Mouse (Mus musculus): ENCODE measurements around the gene Trmt1l. TPM values are rescaled to one million over a fixed set of nuclear protein-coding genes. Genes with fewer than 3 reads are reported as not detected.

The Trmt1l gene
- polyA plus RNA-seq (2012; rRNA removed), result 11.8 and 12.6 TPM in 2 replicates

GRCm38 (mm10) chr1:151428263-151429221, at the start of gene Trmt1l, which contains the start of gene Swt1:
Gene Trmt1l, plus strand, starts transcription at chr1:151428542.
Gene Swt1, minus strand, starts transcription at chr1:151428455.

GRCm38 (mm10) chr1:151500531-151501361, 72.4 kb downstream of the Trmt1l start, which contains the start of gene Rnf2:
Gene Rnf2, minus strand, starts transcription at chr1:151500955.

Other genes with a start within 250 kb of the Trmt1l start
- gene Gm47985, start 246.0 kb upstream of the Trmt1l start, polyA plus RNA-seq (2012; rRNA removed), result 1.2 and 1.7 TPM in 2 replicates
- gene Gm8947, start 236.2 kb upstream of the Trmt1l start, polyA plus RNA-seq (2012; rRNA removed), result 0.61 and 0.67 TPM in 2 replicates
- gene Gm47995, start 230.1 kb upstream of the Trmt1l start, polyA plus RNA-seq (2012; rRNA removed), result 0.65 and 0.88 TPM in 2 replicates
- gene 3110040M04Rik, start 224.4 kb upstream of the Trmt1l start, polyA plus RNA-seq (2012; rRNA removed), result 0.65 and 0.83 TPM in 2 replicates
- gene Gm47996, start 218.4 kb upstream of the Trmt1l start, polyA plus RNA-seq (2012; rRNA removed), result 0.19 and 0.25 TPM in 2 replicates
- 135 and 146 TPM in 2 replicates for gene Ivns1abp, start 84.1 kb upstream of the Trmt1l start, polyA plus RNA-seq (2012; rRNA removed)
- 10.7 and 10.9 TPM in 2 replicates for gene Swt1, start 87 bp upstream of the Trmt1l start, polyA plus RNA-seq (2012; rRNA removed)
- 24.5 and 24.8 TPM in 2 replicates for gene Rnf2, start 72.4 kb downstream of the Trmt1l start, polyA plus RNA-seq (2012; rRNA removed)
- 6.9 TPM in 2 replicates for gene Fam129a, start 142.6 kb downstream of the Trmt1l start, polyA plus RNA-seq (2012; rRNA removed)